Mouse (Mus musculus): ENCODE results near the gene Por. TPM values are rescaled to one million over a fixed set of nuclear protein-coding genes. Genes with fewer than 3 reads are reported as not detected.

The Por gene
- total and polyA plus RNA-seq, 2 experiments, result 211 to 284 TPM

DNA sequence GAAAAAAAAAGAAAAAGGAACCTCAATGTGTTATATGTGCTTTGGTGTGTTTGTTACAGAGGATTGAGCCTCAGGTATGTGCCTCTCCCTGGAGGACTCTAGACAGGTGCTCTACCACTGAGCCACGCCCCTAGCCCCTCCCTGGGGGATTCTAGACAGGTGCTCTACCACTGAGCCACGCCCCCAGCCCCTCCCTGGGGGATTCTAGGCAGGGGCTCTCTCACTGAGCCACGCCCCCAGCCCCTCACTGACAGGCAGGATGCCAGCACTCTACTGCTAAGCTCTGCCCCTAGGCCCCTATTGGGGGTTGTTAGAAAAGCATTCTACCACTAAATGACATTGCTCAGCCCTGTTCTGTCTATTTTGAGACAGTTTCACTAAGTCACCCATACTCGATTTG is 2.7 kb downstream of the Por start:
- WGBS, result 78% methylated on average over 4 of the region's 4 CpGs
- peak overlapping the region; percentile 68; the same call in 1 of the 2 replicates for H3K27ac ChIP-seq (replicated peaks; ENCODE audit: insufficient read depth, low read depth, low read length)
- H3K9ac ChIP-seq (ENCODE audit: low read depth, low read length), result no peak overlapping the region
- H3K4me1 ChIP-seq (ENCODE audit: control insufficient read depth, insufficient read depth, low read length), result peaks cover 9% of the 10 kb centered on the region
- DNase-seq (ENCODE audit: extremely low read depth, low read depth, low spot score), result no peak
- H3K36me3 ChIP-seq (ENCODE audit: control insufficient read depth, insufficient read depth, low read length), result no peaks in the 10 kb centered on the region
- TF ChIP-seq CTCF (IDR thresholded peaks at IDR 0.05; ENCODE audit: low read depth, low read length) (no peak), POLR2A (IDR thresholded peaks at IDR 0.05; ENCODE audit: extremely low read depth, insufficient read depth, low read length) (no peak)
- H3K79me2 ChIP-seq (ENCODE audit: control insufficient read depth, insufficient read depth, low read length), result no peaks in the 10 kb centered on the region; the same call in 1 of the 2 replicates
- no peaks in the 10 kb centered on the region for H3K27me3 ChIP-seq (ENCODE audit: control insufficient read depth, insufficient read depth, low read length)
- H3K4me3 ChIP-seq (ENCODE audit: insufficient read depth, low read depth, low read length), result no peak overlapping the region

DNA sequence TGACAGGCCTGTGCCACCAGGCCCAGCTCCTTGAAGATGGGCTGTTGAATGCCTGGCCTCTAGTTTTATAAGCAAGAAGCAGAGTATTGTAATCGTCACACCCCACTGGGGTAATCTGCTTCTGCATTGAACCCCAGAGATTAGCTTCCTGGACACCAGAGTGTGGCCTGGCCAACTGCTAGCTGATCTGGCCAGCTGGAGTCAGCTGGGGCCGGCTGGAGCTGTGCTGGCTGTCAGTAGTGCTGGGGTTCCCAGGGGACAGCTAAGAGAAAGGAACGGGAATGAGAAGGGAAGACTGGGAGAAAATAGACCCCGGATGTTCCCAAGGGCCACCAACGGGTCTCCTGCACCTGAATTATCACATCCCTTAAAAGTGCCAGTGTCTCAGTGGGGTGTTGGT is 3.1 kb downstream of the Por start:
- 64% methylated on average over 5 of the region's 5 CpGs for WGBS
- Histone ChIP-seq H3K9ac (ENCODE audit: low read depth, low read length) (0 out of 2 replicates have a peak overlapping the region, but pooled peaks have one; percentile 22), H3K27ac (replicated peaks; ENCODE audit: insufficient read depth, low read depth, low read length) (peak overlapping the region; percentile 68), H3K36me3 (ENCODE audit: control insufficient read depth, insufficient read depth, low read length) (no peaks in the 10 kb centered on the region), H3K4me1 (ENCODE audit: control insufficient read depth, insufficient read depth, low read length) (peaks cover 10% of the 10 kb centered on the region), H3K79me2 (ENCODE audit: control insufficient read depth, insufficient read depth, low read length) (no peaks in the 10 kb centered on the region; the same call in 1 of the 2 replicates), H3K4me3 (ENCODE audit: insufficient read depth, low read depth, low read length) (no peak overlapping the region), H3K27me3 (ENCODE audit: control insufficient read depth, insufficient read depth, low read length) (no peaks in the 10 kb centered on the region)
- no peak for DNase-seq (ENCODE audit: extremely low read depth, low read depth, low spot score)
- TF ChIP-seq CTCF (IDR thresholded peaks at IDR 0.05; ENCODE audit: low read depth, low read length) (no peak), POLR2A (IDR thresholded peaks at IDR 0.05; ENCODE audit: extremely low read depth, insufficient read depth, low read length) (no peak)

- Histone ChIP-seq H3K27ac (replicated peaks; ENCODE audit: insufficient read depth, low read depth, low read length) (peak overlapping the region; percentile 81), H3K79me2 (ENCODE audit: control insufficient read depth, insufficient read depth, low read length) (no peaks in the 10 kb centered on the region; the same call in 1 of the 2 replicates), H3K4me1 (ENCODE audit: control insufficient read depth, insufficient read depth, low read length) (peaks cover 17% of the 10 kb centered on the region), H3K36me3 (ENCODE audit: control insufficient read depth, insufficient read depth, low read length) (no peaks in the 10 kb centered on the region), H3K27me3 (ENCODE audit: control insufficient read depth, insufficient read depth, low read length) (no peaks in the 10 kb centered on the region), H3K9ac (ENCODE audit: low read depth, low read length) (peak overlapping the region; percentile 38), H3K4me3 (ENCODE audit: insufficient read depth, low read depth, low read length) (no peak overlapping the region)
- TF ChIP-seq CTCF (IDR thresholded peaks at IDR 0.05; ENCODE audit: low read depth, low read length), result no peak
- no peak for TF ChIP-seq POLR2A (IDR thresholded peaks at IDR 0.05; ENCODE audit: extremely low read depth, insufficient read depth, low read length)
- WGBS, result 8% methylated on average over 3 of the region's 3 CpGs
- DNase-seq (ENCODE audit: extremely low read depth, low read depth, low spot score), result peak; percentile 96
Measured at GRCm38 (mm10) chr5:135674349-135674775, 4.5 kb downstream of the Por start.

DNA sequence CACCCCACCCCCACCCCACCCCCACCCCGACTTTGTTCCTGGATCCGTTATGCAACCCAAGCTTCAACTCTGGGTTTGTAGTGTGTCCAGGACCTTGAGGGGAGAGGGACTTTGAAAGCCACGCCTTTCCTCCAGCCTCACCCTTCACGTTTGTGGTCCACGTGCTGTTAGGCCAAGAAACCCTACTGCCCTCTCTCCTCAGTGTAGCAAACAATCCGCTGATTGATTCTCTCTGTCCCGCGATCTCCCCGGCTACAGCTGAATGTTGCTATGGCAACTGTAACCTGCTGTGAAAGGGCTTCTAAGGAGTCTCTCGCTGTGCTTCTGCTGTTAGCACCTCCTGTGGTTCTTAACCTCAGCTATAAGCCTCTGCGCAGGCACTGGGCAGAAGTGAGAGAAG is 5.0 kb downstream of the Por start:
- DNase-seq (ENCODE audit: extremely low read depth, low read depth, low spot score), result peak; percentile 99
- 4% methylated on average over 11 of the region's 11 CpGs for WGBS
- Histone ChIP-seq H3K9ac (ENCODE audit: low read depth, low read length) (peak overlapping the region; percentile 69), H3K4me1 (ENCODE audit: control insufficient read depth, insufficient read depth, low read length) (peaks cover 17% of the 10 kb centered on the region), H3K27me3 (ENCODE audit: control insufficient read depth, insufficient read depth, low read length) (no peaks in the 10 kb centered on the region), H3K4me3 (ENCODE audit: insufficient read depth, low read depth, low read length) (no peak overlapping the region; the same call in 1 of the 2 replicates), H3K36me3 (ENCODE audit: control insufficient read depth, insufficient read depth, low read length) (no peaks in the 10 kb centered on the region), H3K27ac (replicated peaks; ENCODE audit: insufficient read depth, low read depth, low read length) (peak overlapping the region; percentile 88), H3K79me2 (ENCODE audit: control insufficient read depth, insufficient read depth, low read length) (no peaks in the 10 kb centered on the region; the same call in 1 of the 2 replicates)
- TF ChIP-seq POLR2A (IDR thresholded peaks at IDR 0.05; ENCODE audit: extremely low read depth, insufficient read depth, low read length) (no peak), CTCF (IDR thresholded peaks at IDR 0.05; ENCODE audit: low read depth, low read length) (no peak)

DNA sequence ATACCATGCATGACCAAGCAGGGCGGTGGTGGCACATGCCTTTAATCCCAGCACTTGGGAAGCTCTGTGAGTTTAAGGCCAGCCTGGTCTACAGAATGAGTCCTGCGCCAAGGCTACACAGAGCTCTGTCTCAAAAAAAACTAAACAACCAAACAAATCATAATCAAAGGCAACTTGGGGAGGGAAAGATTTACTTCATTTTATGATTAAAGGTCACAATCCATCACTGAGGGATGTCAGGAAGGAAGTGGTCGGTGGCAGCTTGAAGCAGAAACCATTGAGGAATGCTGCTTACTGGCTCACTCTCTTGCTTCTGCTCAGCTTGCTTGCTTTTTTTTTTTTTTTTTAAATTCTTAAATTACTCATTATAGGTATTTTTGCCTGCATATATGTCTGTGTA is 6.9 kb downstream of the Por start:
- Histone ChIP-seq H3K4me1 (ENCODE audit: control insufficient read depth, insufficient read depth, low read length) (peaks cover 20% of the 10 kb centered on the region), H3K4me3 (ENCODE audit: insufficient read depth, low read depth, low read length) (no peak overlapping the region), H3K27me3 (ENCODE audit: control insufficient read depth, insufficient read depth, low read length) (no peaks in the 10 kb centered on the region), H3K79me2 (ENCODE audit: control insufficient read depth, insufficient read depth, low read length) (no peaks in the 10 kb centered on the region; the same call in 1 of the 2 replicates), H3K27ac (replicated peaks; ENCODE audit: insufficient read depth, low read depth, low read length) (no peak overlapping the region), H3K9ac (ENCODE audit: low read depth, low read length) (no peak overlapping the region), H3K36me3 (ENCODE audit: control insufficient read depth, insufficient read depth, low read length) (no peaks in the 10 kb centered on the region)
- 75% methylated on average over 3 of the region's 3 CpGs for WGBS
- no peak for DNase-seq (ENCODE audit: extremely low read depth, low read depth, low spot score)
- no peak for TF ChIP-seq POLR2A (IDR thresholded peaks at IDR 0.05; ENCODE audit: extremely low read depth, insufficient read depth, low read length)
- no peak for TF ChIP-seq CTCF (IDR thresholded peaks at IDR 0.05; ENCODE audit: low read depth, low read length)

DNA sequence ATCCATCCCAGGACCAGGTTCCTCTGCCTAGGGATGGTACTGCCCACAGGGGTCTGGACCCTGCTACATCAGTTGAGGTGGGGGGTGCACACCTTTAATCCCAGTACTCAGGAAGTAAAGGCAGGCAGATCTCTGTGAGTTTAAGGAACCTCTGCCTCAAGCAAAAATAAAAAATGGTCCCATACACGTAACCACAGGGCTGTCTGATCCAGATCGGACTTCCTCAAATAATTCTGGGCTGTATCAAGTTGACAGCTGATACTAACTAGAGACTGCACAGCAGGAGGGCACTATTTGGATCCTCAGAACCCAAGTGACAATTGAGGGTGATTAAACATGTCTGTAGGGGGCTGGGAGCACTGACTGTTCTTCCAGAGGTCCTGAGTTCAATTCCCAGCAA is 7.4 kb downstream of the Por start:
- Histone ChIP-seq H3K27ac (replicated peaks; ENCODE audit: insufficient read depth, low read depth, low read length) (no peak overlapping the region), H3K36me3 (ENCODE audit: control insufficient read depth, insufficient read depth, low read length) (no peaks in the 10 kb centered on the region), H3K27me3 (ENCODE audit: control insufficient read depth, insufficient read depth, low read length) (no peaks in the 10 kb centered on the region), H3K4me1 (ENCODE audit: control insufficient read depth, insufficient read depth, low read length) (peaks cover 25% of the 10 kb centered on the region), H3K9ac (ENCODE audit: low read depth, low read length) (no peak overlapping the region), H3K79me2 (ENCODE audit: control insufficient read depth, insufficient read depth, low read length) (no peaks in the 10 kb centered on the region; the same call in 1 of the 2 replicates), H3K4me3 (ENCODE audit: insufficient read depth, low read depth, low read length) (no peak overlapping the region)
- TF ChIP-seq POLR2A (IDR thresholded peaks at IDR 0.05; ENCODE audit: extremely low read depth, insufficient read depth, low read length) (no peak), CTCF (IDR thresholded peaks at IDR 0.05; ENCODE audit: low read depth, low read length) (no peak)
- WGBS, result 83% methylated on average over 2 of the region's 2 CpGs
- no peak for DNase-seq (ENCODE audit: extremely low read depth, low read depth, low spot score)

All from liver, adult 2 months (tissue).